Mouse (Mus musculus): ENCODE data around the gene Rab3a.

- no peak for TF ChIP-seq MYOG (IDR thresholded peaks at IDR 0.05; ENCODE audit: control insufficient read depth, extremely low read depth, insufficient read length)
- no peak for TF ChIP-seq CTCF (IDR thresholded peaks at IDR 0.05; ENCODE audit: control insufficient read depth, insufficient read depth, insufficient read length)
- TF ChIP-seq FOSL1 (IDR thresholded peaks at IDR 0.05; ENCODE audit: insufficient read depth, low read length, poor library complexity, severe bottlenecking), result no peak
These were observed 5.9 kb downstream of the Rab3a start for GRCm38 (mm10) chr8:70760350-70760749.

Data from C2C12 (cell line).